Mouse (Mus musculus) telencephalon, adult 2 months (tissue): ENCODE measurements around the gene Fgf8.

Experiments
- DNase-seq: peaks from one replicate; pipeline ENCODE4 v3.0.0-alpha.2; 2011; ENCODE audit warnings: low read depth, low spot score

Fgf8 gene

DNA sequence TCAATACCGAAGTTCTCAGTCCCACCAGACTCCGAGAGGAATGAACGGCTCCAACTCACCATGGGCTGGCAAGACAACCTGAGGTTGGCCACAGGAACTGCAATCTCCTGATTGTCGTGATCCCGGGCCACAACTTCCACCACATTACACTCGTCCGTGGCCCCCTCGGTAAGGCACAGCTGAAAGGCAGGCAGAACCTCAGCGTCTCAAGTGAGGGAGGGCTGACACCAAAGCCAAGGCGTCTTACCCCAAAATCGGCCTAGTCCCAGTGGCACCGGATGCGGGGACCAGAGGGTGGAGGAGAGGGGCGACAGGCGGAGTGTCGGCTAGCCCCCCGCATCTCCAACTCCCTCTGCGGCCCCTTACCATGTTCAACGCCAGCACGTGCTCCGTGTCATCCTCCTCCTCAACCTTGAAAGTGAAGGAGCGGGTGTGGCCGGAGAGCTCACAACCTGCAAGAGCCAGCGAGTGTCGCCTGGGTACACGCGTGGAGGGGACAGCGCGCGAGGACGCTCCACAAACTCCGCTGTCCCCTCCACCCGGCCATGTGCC is 6.1 kb upstream of the Fgf8 start:
- no peak for DNase-seq

DNA sequence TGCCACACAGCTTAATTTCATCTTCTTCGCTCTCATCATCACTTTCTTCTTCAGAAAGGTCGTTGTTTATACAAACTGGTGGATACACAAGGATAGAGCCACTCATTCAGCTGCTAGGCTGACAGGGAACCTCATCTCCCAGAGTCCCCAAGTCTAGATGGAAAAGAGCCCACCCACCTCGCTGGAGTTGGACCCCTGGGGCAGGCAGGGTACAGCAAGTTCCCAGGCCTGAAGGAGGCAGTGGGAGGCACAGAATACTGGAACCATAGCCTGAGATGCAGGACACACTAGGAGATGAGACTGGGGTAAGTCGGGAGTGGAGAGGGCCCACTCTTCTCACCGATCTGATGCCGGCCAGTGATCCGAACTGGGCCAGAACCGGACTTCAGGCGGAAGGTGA is 5.5 kb upstream of the Fgf8 start:
- DNase-seq: no peak

DNA sequence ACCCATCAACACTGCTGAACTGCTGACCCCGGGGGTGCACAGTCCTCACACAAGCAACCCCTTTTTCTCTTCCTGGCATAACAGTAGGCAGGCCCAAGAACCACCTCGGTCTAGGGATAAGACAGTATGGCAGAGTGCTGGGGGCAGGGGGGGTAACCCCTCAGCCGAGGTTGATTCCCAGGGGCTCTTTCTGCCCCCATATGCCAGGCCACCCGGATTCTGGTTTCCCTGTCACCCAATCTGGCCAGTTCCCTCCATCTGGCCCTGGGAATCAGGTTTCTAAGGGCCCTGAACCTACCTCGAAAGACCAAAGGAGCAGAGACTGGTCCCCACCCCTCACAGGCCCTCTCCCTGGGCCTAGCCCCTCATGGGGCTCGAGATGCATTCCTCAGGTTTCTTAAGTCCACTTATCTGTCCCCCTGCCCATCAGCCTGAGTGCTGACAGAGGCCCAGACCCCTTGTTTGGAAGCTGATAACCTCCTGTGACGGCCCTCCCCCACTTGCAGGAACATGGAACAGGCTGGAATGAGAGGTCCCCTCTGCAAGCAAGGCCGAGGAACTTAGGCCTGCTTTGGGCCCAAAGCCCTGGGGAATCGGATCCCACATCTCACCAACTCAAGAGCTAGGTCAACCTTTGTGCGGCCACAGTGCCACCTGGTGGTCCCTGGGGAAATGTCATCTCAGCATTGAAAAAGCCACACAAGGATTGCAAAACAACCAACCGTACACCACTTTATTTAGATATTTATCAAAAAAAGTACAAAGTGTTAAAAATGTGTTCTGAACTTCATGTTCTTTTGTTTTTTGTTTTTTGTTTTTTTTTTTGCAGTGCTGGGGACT is 4.5 kb upstream of the Fgf8 start:
- DNase-seq: peak; percentile 50

DNA sequence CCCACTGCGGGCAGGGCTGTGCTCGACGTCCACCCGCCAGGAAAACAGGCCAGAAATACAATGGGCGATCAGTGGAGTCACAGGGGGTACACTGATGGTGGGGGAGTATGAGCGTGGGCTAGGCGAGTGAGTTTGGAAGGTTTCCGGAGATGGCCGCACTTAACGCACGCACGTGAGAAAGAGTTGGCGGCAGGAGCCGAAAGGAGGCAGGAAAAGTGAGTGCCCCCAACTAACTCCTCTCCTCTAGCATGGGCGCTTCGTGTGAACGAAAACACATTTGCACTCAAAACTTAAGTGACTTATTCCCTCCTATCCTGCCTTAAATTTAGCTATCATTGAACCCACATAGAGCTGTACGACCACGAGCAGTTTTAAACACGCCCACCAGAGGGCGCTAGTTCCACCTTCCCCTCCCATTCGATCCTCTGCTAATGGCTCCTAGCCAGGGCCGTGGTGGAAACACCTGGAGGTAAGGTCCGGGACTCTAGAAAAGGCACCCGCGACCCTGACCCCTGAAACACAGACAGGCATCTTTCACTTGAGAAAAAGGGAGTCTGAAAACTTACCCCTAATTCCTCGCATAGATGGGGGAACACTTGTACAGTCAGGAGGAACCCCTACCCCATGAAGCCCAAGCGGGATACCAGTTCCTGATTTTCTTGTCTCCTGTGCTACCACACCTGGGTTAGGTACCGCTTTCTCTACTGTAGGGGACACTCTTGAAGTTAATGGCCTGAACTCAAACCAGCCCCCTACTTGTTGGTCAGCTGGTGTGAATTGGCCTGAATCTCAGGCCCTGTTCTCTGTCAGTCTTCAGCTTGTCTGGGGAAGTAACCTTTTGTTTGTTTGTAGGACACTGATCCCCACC is 3.7 kb upstream of the Fgf8 start:
- DNase-seq: peak; percentile 17

DNA sequence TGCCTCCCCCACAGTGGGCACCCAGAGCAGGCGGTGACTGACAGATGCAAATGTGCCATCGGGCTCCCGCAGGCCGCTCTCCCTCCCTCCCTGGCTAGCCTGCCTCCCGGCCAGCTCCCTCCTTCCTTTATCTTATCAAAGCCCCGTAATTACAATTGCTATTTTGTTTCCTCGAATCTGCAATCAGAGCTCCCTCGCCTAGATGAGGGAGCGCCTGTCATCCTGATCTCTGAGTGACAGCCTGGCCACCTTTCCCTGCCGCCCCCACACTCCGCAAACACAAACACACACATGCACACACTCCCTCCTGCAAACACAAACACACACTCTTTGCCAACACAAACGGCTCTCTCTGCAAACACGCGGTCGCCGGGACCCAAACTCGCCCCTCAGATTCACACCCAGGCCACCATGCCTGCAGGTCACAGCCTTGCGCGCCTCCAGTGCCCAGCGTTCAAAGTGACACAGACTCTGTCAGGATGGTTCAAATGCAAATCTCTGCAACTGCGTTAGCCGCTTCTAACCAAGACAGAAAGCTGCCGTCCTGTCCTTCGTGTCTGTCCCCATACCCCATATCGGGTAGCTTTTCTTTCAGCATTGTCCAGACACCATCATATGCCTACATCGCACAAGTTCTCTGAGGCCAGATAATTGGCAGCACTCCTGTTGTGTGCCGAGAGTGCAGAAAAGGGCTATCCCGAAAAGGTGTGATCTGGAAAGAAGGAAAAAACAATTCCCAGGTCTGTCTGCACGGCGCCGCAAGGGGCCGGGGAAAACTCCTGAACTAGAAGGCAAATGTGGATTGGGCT is 2.8 kb upstream of the Fgf8 start:
- DNase-seq: no peak

DNA sequence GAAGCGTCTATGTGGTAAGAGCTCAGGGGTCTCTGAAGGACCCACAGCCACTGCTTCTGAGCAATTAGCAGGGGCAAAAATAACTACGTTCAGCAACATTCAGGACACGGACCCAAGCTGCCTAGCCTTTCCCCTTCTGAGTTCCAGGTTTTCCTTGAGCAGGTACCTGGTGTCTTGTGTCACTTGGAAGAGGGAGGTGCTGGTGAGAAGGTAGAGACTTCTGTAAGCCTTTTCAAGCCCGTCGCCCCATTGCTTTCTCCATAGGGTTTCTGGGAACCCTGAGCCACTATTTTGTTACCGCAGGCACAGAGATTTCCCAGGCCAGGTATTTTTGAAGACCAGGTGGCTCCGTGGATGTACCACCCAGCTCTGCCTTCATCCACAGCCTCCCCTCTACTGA is 904 bp upstream of the Fgf8 start:
- no peak for DNase-seq

DNA sequence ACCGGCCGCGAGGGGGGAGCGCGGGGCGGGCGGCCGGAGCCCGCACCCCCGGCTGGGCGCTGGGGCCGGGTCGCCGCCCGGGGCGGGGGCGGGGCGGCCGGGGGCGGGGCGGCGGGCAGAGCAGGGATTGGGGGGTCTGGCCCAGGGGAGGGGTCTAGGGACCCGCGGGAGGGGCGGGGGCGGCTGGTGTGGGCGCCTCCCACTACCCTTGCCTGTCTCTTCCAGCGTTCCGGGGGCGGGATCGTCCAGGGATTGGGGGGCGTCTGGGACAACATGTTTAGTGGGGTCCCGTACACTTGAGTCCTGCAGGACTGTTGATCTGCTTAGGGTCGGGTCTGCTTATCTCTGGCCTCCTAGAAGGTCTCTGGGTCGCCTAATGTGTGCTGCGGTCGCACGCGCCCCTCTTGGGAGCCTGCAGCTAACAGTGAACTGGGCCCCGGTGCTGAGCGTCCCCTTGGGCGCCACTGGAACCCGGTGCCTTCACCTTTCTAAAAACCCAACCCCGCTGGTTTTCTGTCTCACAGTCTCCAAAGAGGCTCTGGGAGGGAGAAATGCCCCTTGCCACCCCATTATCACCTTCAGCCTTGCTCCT is 365 bp upstream of the Fgf8 start:
- DNase-seq: no peak

DNA sequence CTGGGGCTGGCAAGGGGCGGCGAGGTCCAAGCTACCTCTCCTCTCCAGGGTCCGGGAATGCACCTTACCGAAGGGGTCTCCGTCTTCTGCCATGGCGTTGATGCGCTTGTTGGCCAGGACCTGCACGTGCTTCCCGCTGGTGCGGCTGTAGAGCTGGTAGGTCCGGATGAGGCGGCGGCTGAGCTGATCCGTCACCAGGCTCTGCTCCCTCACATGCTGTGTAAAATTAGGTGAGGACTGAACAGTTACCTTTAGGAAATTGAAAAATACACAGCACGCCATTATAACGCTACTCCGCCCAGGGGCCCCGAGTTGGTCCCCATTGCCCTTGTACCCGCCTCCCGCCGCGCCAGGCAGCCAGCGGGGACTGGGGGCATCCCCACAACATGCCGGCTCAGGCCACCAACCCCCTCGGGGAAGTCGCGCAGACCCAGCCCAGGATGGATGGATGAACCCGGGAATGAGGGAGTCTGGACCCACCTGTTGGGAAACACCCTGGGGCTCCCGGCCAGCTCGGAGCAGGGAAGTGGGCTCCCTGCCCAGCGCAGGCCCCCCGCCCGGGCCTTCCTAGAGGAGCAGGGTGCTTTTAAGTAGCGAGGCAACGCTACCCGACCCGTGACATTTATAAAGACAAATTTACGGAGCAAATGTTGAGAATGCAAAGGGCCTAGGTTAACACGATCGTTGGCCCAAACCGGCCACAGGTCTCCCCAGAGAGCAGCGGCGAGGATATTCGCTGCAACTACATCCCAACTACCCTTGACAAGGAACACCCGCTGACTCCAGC is 1.1 kb downstream of the Fgf8 start:
- no peak for DNase-seq

DNA sequence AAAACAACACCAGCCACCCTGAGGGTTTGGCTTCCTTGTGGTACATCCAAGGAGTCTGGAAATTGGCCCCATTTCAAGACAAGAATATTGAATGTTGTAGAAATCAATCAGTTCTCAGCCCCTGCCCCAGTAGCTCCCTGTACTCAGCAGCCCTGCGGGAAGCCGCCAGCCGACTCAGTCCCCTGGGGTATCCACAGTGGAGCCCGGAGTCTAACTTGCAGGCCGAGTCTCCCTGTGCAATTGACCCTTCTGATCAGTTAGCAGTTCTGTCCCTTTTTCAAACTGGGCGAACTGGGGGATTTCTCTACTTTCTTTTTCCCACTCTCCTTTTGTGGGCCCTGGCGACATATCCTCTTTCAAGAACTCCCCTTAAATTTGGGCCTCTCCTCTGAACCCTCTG is 1.9 kb downstream of the Fgf8 start:
- DNase-seq: no peak

DNA sequence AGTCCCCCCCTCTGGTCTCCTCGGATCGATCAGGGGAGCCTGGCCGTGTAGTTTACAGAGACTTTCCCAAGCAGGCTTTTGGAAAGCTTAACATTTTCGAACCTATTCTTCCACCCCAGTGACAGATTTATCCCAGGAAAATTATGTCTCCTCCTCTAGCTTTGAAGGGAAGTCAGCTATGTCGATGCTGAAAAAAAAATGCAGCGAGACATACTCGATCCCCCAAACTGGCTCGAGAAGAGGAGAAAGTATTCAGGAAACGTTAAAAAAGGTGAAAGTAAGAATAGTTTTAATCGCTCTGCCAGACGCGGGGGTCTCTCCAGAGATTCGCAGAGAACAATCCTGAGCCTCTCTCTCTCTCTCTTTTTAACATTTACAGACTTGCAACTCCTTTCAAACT is 2.5 kb downstream of the Fgf8 start:
- no peak for DNase-seq

DNA sequence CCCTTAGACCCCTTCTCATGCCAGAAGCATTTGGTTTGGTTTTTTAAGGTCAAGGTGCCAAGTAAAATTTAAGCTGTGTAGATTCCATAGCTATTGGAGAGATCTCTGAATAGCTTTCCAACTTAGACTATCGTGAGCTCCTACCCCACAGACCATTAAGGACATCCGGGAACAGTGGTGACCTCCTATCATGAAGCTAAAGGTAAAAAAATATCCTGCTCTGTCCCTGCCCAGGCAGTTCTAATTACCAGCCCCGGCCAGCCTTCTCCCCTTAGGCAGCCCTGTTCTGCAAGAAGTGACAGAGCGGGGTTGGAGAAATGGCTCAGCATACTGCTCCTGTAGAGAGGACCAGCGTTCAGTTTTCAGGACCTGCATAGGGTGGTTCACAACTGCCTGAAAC is 4.2 kb downstream of the Fgf8 start:
- no peak for DNase-seq

DNA sequence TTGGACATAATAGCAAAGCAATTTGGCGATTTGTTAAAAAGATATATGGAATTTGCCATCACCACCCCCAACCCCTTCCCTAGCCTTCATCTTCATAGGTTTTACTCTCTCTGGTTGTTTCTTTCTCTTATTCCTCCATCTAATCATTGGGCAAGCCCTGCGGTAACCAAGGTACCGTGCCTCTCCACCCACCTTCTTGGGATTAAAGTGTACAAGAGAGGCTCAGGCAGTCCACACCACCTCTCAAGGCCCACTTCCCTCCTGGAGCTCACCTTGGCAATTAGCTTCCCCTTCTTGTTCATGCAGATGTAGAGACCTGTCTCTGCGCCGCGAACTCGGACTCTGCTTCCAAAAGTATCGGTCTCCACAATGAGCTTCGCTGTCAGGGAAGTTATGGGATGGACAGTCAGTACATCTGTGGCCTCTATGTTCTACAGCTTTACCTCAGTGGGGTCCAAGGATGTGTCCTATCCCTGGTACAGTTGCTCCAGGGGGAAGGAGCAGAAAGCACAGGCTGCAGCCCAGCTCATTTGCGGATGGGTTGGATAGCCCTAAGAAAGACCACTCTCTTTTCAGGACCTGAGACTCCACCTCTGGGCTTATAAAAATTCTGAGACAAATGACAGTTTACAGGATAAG is 4.8 kb downstream of the Fgf8 start:
- no peak for DNase-seq

DNA sequence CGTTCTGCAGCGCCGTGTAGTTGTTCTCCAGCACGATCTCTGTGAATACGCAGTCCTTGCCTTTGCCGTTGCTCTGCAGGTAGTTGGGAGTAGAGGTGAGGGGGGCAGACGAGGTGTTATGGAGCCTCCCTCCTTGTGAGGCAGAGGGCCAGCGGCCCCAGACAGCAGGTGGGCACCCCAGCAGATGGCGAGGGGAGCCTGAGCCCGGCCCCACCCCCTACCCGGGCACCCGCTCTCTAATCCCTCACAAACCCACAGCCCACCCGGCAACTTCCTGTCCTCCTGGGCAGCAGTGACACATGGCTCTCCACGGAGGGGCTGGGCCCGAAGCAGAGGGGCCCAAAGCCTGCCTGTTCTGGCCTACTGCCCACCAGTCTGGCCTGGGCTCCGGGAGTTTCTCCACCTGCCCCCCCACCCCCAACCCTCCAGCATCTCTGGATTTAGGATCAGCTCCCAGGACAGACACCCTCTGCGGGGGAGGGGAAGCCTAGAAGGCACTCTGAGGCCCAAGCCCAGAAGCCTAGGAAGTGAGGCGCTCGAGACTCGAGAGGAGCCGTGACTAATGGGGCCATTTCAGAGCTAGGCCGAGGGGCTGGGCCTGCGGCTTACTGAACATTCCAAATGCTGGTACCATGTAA is 5.4 kb downstream of the Fgf8 start:
- DNase-seq: no peak

DNA sequence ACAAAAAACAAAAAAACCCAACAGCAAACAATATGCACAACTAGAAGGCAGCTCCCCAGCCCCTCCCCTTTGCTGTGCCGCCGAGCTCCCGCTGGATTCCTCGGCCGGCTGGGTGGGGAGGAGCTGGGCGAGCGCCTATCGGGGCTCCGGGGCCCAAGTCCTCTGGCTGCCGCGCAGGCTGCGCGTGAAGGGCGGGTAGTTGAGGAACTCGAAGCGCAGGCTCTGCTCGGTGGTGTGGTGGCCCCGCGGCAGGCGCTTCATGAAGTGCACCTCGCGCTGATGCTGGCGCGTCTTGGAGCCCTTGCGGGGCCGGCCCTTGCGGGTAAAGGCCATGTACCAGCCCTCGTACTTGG is 5.9 kb downstream of the Fgf8 start:
- DNase-seq: no peak

DNA sequence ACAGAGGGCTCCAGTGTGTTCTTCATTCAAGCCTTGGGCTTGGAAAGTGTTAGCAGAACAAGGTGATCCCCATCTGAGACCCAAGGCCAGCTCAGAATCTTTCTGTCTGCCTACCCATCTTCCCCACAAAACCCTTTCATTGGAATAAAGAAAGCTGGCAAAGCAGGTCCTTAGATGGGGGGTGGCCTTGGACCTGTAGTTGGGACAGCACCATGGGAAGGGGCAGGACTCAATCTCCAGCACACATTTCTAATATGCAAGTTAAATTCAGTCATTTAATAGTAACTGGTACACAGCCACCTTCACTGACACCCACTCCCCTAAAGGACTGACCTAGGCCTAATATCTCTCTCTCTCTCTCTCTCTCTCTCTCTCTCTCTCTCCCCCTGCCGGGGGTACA is 6.5 kb downstream of the Fgf8 start:
- DNase-seq: no peak

DNA sequence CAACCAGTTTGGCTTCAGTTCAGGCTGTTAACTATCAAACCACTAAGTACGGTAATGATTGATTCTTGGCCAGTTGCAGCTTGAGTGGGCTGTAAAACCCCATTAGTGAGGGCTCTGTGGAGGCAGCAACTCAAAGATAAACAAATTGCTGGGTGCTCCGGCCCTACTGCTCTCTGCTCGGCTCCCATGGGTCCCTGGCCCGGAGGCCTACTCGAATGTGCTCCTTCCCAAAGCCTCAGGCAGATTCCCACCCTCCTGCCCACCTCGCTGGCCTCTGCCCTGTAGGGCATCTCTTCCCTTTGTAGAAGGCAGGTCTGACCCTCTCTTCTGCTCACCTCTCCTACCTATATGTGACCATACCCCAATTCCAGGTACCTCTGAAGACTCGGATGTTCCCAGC is 8.0 kb downstream of the Fgf8 start:
- no peak for DNase-seq

DNA sequence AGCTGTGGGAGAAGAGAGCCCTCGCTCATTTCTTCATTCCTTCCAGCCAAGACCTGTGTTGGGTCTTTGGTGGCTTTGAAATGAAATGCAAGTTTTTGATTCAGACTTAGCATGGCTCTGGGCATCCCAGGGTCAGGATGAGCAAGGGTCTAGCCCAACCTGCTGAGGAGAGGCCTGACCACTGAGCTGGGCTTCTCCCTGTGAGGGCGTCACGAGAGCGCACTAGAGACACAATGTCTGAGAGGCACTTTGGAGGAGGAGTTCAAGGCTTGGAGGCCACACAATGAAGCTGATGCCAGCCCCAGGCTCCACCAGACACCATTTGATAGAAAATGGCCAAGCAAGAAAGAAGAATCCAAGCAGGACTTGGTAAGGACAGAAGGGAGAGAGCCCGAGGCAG is 8.5 kb downstream of the Fgf8 start:
- no peak for DNase-seq

DNA sequence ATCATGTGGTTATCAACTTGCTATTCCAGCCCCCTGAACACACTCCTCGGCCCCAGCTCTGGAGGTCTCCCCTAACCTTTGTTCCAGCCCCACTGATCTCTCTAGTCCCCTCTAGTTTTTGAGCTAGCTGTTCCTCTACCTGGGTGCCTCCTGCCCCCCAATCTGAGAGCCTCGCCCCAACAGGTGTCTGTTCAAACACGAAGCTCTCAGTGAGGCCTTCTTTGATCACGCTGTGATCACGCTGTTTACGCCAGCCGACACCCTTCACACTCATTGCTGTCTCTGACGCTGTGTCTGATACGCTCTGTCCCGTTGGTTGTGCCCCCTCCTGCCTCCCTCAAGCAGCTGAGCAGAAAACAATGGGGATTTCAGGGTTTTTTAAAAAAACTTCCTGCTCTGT is 9.2 kb downstream of the Fgf8 start:
- no peak for DNase-seq

DNA sequence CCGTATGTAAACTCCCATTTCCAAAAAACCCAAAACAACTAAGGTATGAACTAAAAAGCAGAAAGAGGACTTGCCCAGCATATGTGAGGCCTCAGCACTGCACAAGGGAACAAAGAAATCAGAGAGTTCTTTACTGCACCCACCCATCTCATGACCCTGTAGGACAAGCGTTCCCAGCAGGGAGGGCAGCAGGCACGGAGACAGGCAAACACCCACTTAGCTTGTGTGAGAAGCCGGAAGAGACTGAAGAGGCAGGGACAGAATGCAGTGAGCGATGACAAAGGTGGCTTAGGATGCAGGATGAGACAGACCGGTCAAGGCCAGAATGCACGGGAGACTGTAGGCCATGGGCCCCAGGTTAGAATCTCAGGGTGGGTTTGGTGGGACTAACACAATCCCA is 11.1 kb downstream of the Fgf8 start:
- DNase-seq: no peak

DNA sequence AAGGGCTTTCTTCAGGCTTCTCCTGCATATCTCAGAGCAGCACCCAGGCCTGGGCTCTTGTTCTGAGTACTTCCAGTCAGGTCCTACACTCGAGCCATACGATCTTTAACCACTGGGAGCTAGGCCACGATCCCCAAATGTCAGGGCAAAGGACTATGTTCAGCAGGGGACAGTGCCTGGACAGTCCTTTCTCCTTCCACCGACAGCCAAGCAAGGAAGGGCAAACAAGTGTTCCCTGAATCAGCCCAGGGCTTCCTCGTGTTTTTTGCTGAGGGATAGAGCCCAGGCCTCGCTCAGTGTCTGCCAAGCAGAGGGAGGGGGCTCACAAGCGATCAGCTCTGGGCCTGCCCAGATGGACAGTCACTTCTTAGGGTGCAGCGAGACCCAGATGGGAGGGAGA is 12.7 kb downstream of the Fgf8 start:
- no peak for DNase-seq
